Mouse (Mus musculus) intestine, embryonic 16.5 days (tissue): ENCODE data around the gene Bco1. TPM values are rescaled to one million over a fixed set of nuclear protein-coding genes. Genes with fewer than 3 reads are reported as not detected.

Source experiments
- ATAC-seq: fragments of 200-750 bp; cut with Nextera tagmentation; 2 replicates; pipeline ENCODE4 v1.8.0; 2017; ENCODE audit warnings: moderate TSS enrichment, moderate library complexity
- H3K27ac ChIP-seq: fragments of 300-500 bp; sonication (generic); 2 replicates; pipeline ENCODE4 v1.5.1; 2014; ENCODE audit warnings: mild to moderate bottlenecking, low read length
- H3K27me3 ChIP-seq: fragments of 300-500 bp; sonication (generic); replicated peaks from 2 replicates; pipeline ENCODE4 v1.6.1; 2014; ENCODE audit warnings: low read length, control low read depth, mixed read lengths; ENCODE audit not compliant: control insufficient read depth, insufficient read depth
- H3K36me3 ChIP-seq: fragments of 300-500 bp; sonication (generic); 2 replicates; pipeline ENCODE4 v1.6.1; 2014; ENCODE audit warnings: low read length, control low read depth; ENCODE audit not compliant: control insufficient read depth, insufficient read depth
- H3K4me1 ChIP-seq: fragments of 300-500 bp; sonication (generic); 2 replicates; pipeline ENCODE4 v1.6.1; 2014; ENCODE audit warnings: low read length, control low read depth, mixed read lengths; ENCODE audit not compliant: control insufficient read depth, insufficient read depth
- H3K4me2 ChIP-seq: fragments of 300-500 bp; sonication (generic); 2 replicates; pipeline ENCODE4 v1.6.1; 2014; ENCODE audit warnings: low read depth, low read length, control low read depth
- H3K4me3 ChIP-seq: fragments of 300-500 bp; sonication (generic); 2 replicates; pipeline ENCODE4 v1.5.1; 2014; ENCODE audit warnings: mild to moderate bottlenecking, low read length
- H3K9ac ChIP-seq: fragments of 300-500 bp; sonication (generic); 2 replicates; pipeline ENCODE4 v1.6.1; 2014; ENCODE audit warnings: low read depth, low read length
- H3K9me3 ChIP-seq: fragments of 300-500 bp; sonication (generic); 2 replicates; pipeline ENCODE4 v1.6.1; 2016; ENCODE audit warnings: low read length, control low read depth; ENCODE audit not compliant: control insufficient read depth
- WGBS: fragments of 180-500 bp; shearing (Covaris S2); extraction: QIAGEN DNeasy Blood & Tissue Kit; methylation state at CpG from one replicate; pipeline ENCODE4 v1.1.7; 2014; 5-methylcytosine and 5-hydroxymethylcytosine counted together
- polyA plus RNA-seq: library from polyadenylated mRNA; unstranded; fragments of >200 nt; fragmentation: Nextera tagmentation; extraction: Ambion mirVana; gene quantifications from 2 replicates; pipeline ENCODE4 v1.2.1, GENCODE M21; 2015

The Bco1 gene
- polyA plus RNA-seq, 1 experiment from 2014 or later, result 1.2 TPM

GRCm38 (mm10) chr8:117061180-117061880 lies 34.3 kb upstream of the Bco1 start:
- Histone ChIP-seq H3K9ac (no peak overlapping the region), H3K4me2 (no peak overlapping the region), H3K27ac (no peak overlapping the region), H3K4me3 (no peak overlapping the region), H3K9me3 (peaks cover 6% of the 10 kb centered on the region; the same call in 1 of the 2 replicates), H3K4me1 (no peaks in the 10 kb centered on the region), H3K27me3 (no peaks in the 10 kb centered on the region; the same call in 1 of the 2 replicates), H3K36me3 (no peaks in the 10 kb centered on the region)
- no peak for ATAC-seq
- 68% methylated on average over 13 of the region's 13 CpGs for WGBS

GRCm38 (mm10) chr8:117066955-117067354 lies 28.7 kb upstream of the Bco1 start:
- Histone ChIP-seq H3K9me3 (peaks cover 6% of the 10 kb centered on the region; the same call in 1 of the 2 replicates), H3K27me3 (no peaks in the 10 kb centered on the region; the same call in 1 of the 2 replicates)
- WGBS, result 77% methylated on average over 7 of the region's 7 CpGs

GRCm38 (mm10) chr8:117067396-117067795 lies 28.3 kb upstream of the Bco1 start:
- Histone ChIP-seq H3K4me2 (no peak overlapping the region), H3K4me1 (no peaks in the 10 kb centered on the region), H3K9me3 (peaks cover 3% of the 10 kb centered on the region; the same call in 1 of the 2 replicates), H3K27ac (no peak overlapping the region), H3K4me3 (no peak overlapping the region), H3K9ac (no peak overlapping the region), H3K27me3 (no peaks in the 10 kb centered on the region; the same call in 1 of the 2 replicates), H3K36me3 (no peaks in the 10 kb centered on the region)
- ATAC-seq, result no peak
- 83% methylated on average over 11 of the region's 11 CpGs for WGBS

More at GRCm38 (mm10) chr8:117066955-117067354, 28.7 kb upstream of the Bco1 start:
- ATAC-seq, result no peak
- Histone ChIP-seq H3K4me1 (no peaks in the 10 kb centered on the region), H3K27ac (no peak overlapping the region), H3K4me3 (no peak overlapping the region), H3K9ac (no peak overlapping the region), H3K36me3 (no peaks in the 10 kb centered on the region), H3K4me2 (no peak overlapping the region)

GRCm38 (mm10) chr8:117068294-117068693 lies 27.4 kb upstream of the Bco1 start:
- no peaks in the 10 kb centered on the region for H3K9me3 ChIP-seq
- WGBS, result 74% methylated on average over 13 of the region's 13 CpGs
- H3K4me3 ChIP-seq, result no peak overlapping the region
- H3K9ac ChIP-seq, result no peak overlapping the region
- H3K27me3 ChIP-seq, result no peaks in the 10 kb centered on the region; the same call in 1 of the 2 replicates
- H3K36me3 ChIP-seq, result no peaks in the 10 kb centered on the region
- no peaks in the 10 kb centered on the region for H3K4me1 ChIP-seq
- no peak overlapping the region for H3K27ac ChIP-seq
- ATAC-seq, result no peak
- H3K4me2 ChIP-seq, result no peak overlapping the region

GRCm38 (mm10) chr8:117069708-117070107 lies 25.9 kb upstream of the Bco1 start:
- no peak overlapping the region for H3K4me2 ChIP-seq
- no peaks in the 10 kb centered on the region for H3K9me3 ChIP-seq
- H3K27me3 ChIP-seq, result no peaks in the 10 kb centered on the region; the same call in 1 of the 2 replicates
- no peak overlapping the region for H3K4me3 ChIP-seq
- no peak overlapping the region for H3K27ac ChIP-seq
- H3K9ac ChIP-seq, result no peak overlapping the region
- no peak for ATAC-seq
- H3K4me1 ChIP-seq, result no peaks in the 10 kb centered on the region
- 91% methylated on average over 1 of the region's 1 CpGs for WGBS
- H3K36me3 ChIP-seq, result no peaks in the 10 kb centered on the region

GRCm38 (mm10) chr8:117074350-117075182 lies 21.1 kb upstream of the Bco1 start:
- 65% methylated on average over 10 of the region's 10 CpGs for WGBS
- no peak for ATAC-seq
- no peaks in the 10 kb centered on the region for H3K4me1 ChIP-seq

GRCm38 (mm10) chr8:117078367-117078926 lies 17.2 kb upstream of the Bco1 start:
- Histone ChIP-seq H3K27me3 (no peaks in the 10 kb centered on the region), H3K4me1 (no peaks in the 10 kb centered on the region), H3K27ac (no peak overlapping the region), H3K4me3 (no peak overlapping the region), H3K9ac (no peak overlapping the region), H3K4me2 (no peak overlapping the region), H3K9me3 (no peaks in the 10 kb centered on the region), H3K36me3 (no peaks in the 10 kb centered on the region)
- WGBS, result 71% methylated on average over 7 of the region's 7 CpGs
- peak; percentile 59 for ATAC-seq

More at GRCm38 (mm10) chr8:117074350-117075182, 21.1 kb upstream of the Bco1 start:
- Histone ChIP-seq H3K4me2 (no peak overlapping the region), H3K27me3 (no peaks in the 10 kb centered on the region), H3K36me3 (no peaks in the 10 kb centered on the region), H3K9ac (no peak overlapping the region), H3K27ac (no peak overlapping the region), H3K9me3 (no peaks in the 10 kb centered on the region), H3K4me3 (no peak overlapping the region)

GRCm38 (mm10) chr8:117079652-117080051 lies 16.0 kb upstream of the Bco1 start:
- no peaks in the 10 kb centered on the region for H3K27me3 ChIP-seq
- H3K4me1 ChIP-seq, result no peaks in the 10 kb centered on the region
- no peak overlapping the region for H3K4me3 ChIP-seq
- H3K9me3 ChIP-seq, result no peaks in the 10 kb centered on the region
- WGBS, result 85% methylated on average over 14 of the region's 14 CpGs
- ATAC-seq, result no peak
- H3K27ac ChIP-seq, result no peak overlapping the region
- no peaks in the 10 kb centered on the region for H3K36me3 ChIP-seq
- H3K9ac ChIP-seq, result no peak overlapping the region
- H3K4me2 ChIP-seq, result no peak overlapping the region

- no peaks in the 10 kb centered on the region for H3K36me3 ChIP-seq
- H3K9ac ChIP-seq, result no peak within 1 kb of the TSS
- no peak within 1 kb of the TSS for H3K4me2 ChIP-seq
- 75% methylated on average over 8 of the region's 8 CpGs for whole genome bisulfite sequencing
- no peak within 1 kb of the TSS for H3K4me3 ChIP-seq
- H3K9me3 ChIP-seq, result no peaks in the 10 kb centered on the region
- H3K4me1 ChIP-seq, result no peaks in the 10 kb centered on the region
- no peak within 1 kb of the TSS for H3K27ac ChIP-seq
- no peaks in the 10 kb centered on the region for H3K27me3 ChIP-seq
- ATAC-seq, result no peak
Observed at GRCm38 (mm10) chr8:117082399-117082872, 13.2 kb upstream of the Bco1 start, which contains the start of gene Pkd1l2. Gene Pkd1l2, minus strand, starts transcription at chr8:117082449.
